Mouse (Mus musculus): ENCODE measurements around the gene BC025920. TPM values are rescaled to one million over a fixed set of nuclear protein-coding genes. Genes with fewer than 3 reads are reported as not detected.
A peak's percentile ranks its signal among the peaks of the same experiment; 100 is the strongest.

BC025920 gene
- polyA plus RNA-seq, 1 experiment from 2014 or later, result 0.50 TPM

DNA sequence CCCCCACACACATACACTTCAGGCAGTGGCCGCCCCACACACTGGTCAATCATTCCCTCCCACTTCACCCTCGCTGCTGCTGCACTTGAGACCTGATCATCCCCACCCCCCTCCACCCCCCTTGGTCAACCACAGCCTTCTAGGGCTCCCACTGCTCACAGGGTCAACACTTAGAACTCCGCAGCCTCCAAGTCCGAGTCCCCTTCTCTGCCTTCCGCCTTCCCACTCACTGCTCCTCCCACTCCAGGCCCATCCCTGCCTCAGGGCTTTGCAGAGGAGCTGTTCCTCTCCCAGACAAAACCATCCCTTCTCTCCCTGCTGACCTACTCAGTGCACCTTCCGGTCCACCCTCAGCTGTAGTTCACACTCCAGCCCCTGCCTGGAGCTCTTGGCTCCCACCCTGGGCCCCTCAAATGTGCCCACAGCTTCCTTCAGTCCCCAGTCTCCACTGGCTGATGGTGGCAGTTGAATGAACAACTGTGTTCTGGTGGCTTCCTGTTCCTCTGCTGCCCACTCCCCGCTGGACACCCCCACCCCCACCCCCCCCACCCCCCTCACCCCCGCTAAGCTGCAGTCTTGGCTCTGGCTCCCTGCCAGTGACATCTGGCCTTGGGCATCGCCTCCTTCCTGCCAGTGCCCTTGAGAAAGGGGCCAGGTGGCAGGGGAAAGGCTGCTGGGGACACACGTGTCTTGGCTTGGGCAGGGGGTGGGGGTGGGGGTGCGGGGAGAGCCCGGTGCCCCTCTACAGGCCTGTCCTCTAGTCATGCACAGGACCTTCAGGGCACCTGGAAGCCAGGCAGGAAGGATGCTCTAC is 8.7 kb upstream of the BC025920 start:
- H3K27me3 ChIP-seq (replicated peaks), result peaks cover 26% of the 10 kb centered on the region
- peak overlapping the region; percentile 43 for H3K4me3 ChIP-seq
- peak overlapping the region; percentile 69 for H3K9ac ChIP-seq
- peak overlapping the region; percentile 71 for H3K4me2 ChIP-seq
- H3K36me3 ChIP-seq, result no peaks in the 10 kb centered on the region
- H3K4me1 ChIP-seq (replicated peaks), result peaks cover 55% of the 10 kb centered on the region
- no peaks in the 10 kb centered on the region for H3K9me3 ChIP-seq (replicated peaks)
- no peak for ATAC-seq (ENCODE audit: insufficient number of reproducible peaks, low FRiP score)
- peak overlapping the region; percentile 83 for H3K27ac ChIP-seq (ENCODE audit: poor library complexity, severe bottlenecking)
- 5% methylated on average over 12 of the region's 12 CpGs for WGBS

- Histone ChIP-seq H3K4me1 (replicated peaks) (peaks cover 59% of the 10 kb centered on the region), H3K27ac (ENCODE audit: poor library complexity, severe bottlenecking) (no peak overlapping the region), H3K36me3 (no peaks in the 10 kb centered on the region), H3K4me2 (no peak overlapping the region), H3K9ac (no peak overlapping the region), H3K4me3 (no peak overlapping the region), H3K27me3 (replicated peaks) (peaks cover 17% of the 10 kb centered on the region), H3K9me3 (replicated peaks) (no peaks in the 10 kb centered on the region)
- ATAC-seq (ENCODE audit: insufficient number of reproducible peaks, low FRiP score), result no peak
- 46% methylated on average over 3 of the region's 3 CpGs for WGBS
These were observed 7.7 kb upstream of the BC025920 start for GRCm38 (mm10) chr10:81598342-81598741.

- Histone ChIP-seq H3K36me3 (no peaks in the 10 kb centered on the region), H3K27me3 (replicated peaks) (peaks cover 12% of the 10 kb centered on the region), H3K9ac (no peak overlapping the region), H3K27ac (ENCODE audit: poor library complexity, severe bottlenecking) (no peak overlapping the region), H3K4me2 (no peak overlapping the region), H3K9me3 (replicated peaks) (no peaks in the 10 kb centered on the region), H3K4me3 (no peak overlapping the region), H3K4me1 (replicated peaks) (peaks cover 59% of the 10 kb centered on the region)
- WGBS, result 52% methylated on average over 6 of the region's 6 CpGs
- no peak for ATAC-seq (ENCODE audit: insufficient number of reproducible peaks, low FRiP score)
These were observed 7.2 kb upstream of the BC025920 start for GRCm38 (mm10) chr10:81598871-81599270.

DNA sequence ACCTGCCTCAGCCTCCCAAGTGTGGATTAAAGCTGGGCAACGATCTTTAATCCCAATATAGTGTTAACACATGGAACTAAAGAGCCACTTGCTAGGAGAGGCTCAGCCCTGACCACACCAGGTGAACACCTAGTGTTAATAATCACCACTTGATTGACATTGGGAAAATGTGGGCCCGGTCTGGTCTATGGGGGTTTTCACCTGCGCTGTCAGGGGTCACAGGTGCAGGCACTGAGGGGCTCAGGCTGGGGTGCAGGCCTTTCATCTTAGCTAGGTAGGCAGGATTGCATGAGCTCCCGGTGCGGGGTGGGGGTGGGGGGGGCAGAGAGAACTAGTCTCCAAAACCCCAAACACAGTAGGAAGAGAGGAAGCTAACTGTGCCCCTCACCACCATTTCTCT is 6.4 kb upstream of the BC025920 start:
- Histone ChIP-seq H3K4me1 (replicated peaks) (peaks cover 66% of the 10 kb centered on the region), H3K9ac (no peak overlapping the region), H3K27ac (ENCODE audit: poor library complexity, severe bottlenecking) (no peak overlapping the region), H3K9me3 (replicated peaks) (no peaks in the 10 kb centered on the region), H3K36me3 (no peaks in the 10 kb centered on the region), H3K27me3 (replicated peaks) (peaks cover 6% of the 10 kb centered on the region; the same call in 1 of the 2 replicates), H3K4me2 (no peak overlapping the region), H3K4me3 (no peak overlapping the region)
- ATAC-seq (ENCODE audit: insufficient number of reproducible peaks, low FRiP score), result no peak
- 82% methylated on average over 5 of the region's 5 CpGs for WGBS

DNA sequence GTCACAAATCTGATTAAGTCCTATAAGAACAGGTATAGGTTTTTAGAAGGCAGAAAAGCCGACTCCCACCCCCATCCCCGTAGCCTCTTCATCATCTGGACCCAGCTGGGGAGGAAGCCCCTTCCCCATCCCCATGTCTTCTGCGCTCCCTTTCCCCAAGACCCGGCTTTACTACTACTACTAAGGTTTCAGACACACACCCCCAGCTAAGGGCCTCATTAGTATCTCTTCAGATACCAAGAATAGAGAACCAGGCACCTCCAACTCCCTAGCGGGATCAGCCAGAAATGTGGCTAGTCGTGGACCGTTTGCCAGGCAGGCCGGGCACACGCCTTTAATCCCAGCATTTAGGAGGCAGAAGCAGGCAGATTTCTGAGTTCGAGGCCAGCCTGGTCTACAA is 6.0 kb upstream of the BC025920 start:
- Histone ChIP-seq H3K36me3 (no peaks in the 10 kb centered on the region), H3K27me3 (replicated peaks) (peaks cover 6% of the 10 kb centered on the region; the same call in 1 of the 2 replicates), H3K4me2 (peak overlapping the region; percentile 69), H3K9me3 (replicated peaks) (no peaks in the 10 kb centered on the region), H3K4me3 (0 out of 2 replicates have a peak overlapping the region, but pooled peaks have one; percentile 41), H3K4me1 (replicated peaks) (peaks cover 68% of the 10 kb centered on the region), H3K9ac (no peak overlapping the region), H3K27ac (ENCODE audit: poor library complexity, severe bottlenecking) (0 out of 2 replicates have a peak overlapping the region, but pooled peaks have one; percentile 59)
- no peak for ATAC-seq (ENCODE audit: insufficient number of reproducible peaks, low FRiP score)
- 36% methylated on average over 10 of the region's 10 CpGs for WGBS

DNA sequence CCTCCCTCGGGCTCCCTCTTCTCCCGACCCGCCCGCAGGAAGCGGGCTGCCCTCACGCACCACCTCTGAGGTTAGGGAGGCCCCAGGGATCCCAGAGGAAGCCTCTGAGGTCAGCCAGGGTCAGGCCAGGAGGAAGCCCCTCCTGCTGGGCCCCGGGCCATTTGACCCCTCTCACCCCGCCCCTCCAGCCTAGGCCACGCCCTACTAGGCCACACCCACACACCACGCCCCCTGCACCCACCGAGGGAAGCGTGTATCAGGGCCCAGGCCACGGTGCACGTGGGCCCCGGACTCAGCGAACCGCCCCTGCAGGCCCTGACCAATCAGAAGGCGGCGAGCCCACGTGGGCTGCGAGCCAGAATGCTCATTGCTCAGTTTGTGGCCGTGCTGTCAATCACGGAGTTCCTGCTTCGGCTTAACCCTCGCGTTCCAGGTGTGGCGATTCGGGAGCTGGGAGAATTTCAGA is 5.3 kb upstream of the BC025920 start, which contains the start of gene Tle6:
Tle6 (minus strand) TSS at position 336 of the 466 bp plus-strand sequence.
- Histone ChIP-seq H3K36me3 (no peaks in the 10 kb centered on the region), H3K4me3 (peak within 1 kb of the TSS; percentile 41), H3K4me2 (peak within 1 kb of the TSS; percentile 69), H3K27ac (ENCODE audit: poor library complexity, severe bottlenecking) (peak within 1 kb of the TSS; percentile 59; the same call in 1 of the 2 replicates), H3K9ac (0 out of 2 replicates have a peak within 1 kb of the TSS, but pooled peaks have one; percentile 46), H3K9me3 (replicated peaks) (no peaks in the 10 kb centered on the region), H3K27me3 (replicated peaks) (no peaks in the 10 kb centered on the region), H3K4me1 (replicated peaks) (peaks cover 61% of the 10 kb centered on the region)
- peak; percentile 90 for ATAC-seq (ENCODE audit: insufficient number of reproducible peaks, low FRiP score)
- under 1% methylated on average over 28 of the region's 28 CpGs for WGBS

DNA sequence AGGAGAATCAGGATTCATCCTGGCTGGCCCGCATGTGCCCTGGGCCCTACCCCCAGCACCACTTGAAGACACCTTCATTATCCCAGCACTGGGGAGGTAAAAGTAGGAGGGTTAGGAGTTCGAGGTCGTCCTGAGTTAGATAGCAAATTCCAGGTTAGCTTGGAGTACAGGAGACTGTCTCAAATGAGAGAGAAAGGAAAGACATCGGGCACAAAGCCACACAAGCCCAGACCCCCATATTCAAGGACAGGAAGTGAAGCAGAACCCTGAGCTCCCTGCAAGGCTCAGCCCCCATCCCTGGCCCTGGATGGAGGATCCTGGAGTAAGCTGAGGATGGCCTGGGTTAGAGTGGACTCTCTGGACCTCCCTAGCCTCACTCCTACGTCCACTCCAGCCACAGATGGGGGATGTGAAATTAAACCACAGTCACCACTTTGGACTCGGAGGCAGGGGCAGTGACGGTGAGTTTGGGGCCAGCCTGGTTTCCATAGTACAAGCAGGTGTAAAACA is 4.6 kb upstream of the BC025920 start:
- no peaks in the 10 kb centered on the region for H3K36me3 ChIP-seq
- no peaks in the 10 kb centered on the region for H3K9me3 ChIP-seq (replicated peaks)
- no peak for ATAC-seq (ENCODE audit: insufficient number of reproducible peaks, low FRiP score)
- H3K4me1 ChIP-seq (replicated peaks), result peaks cover 55% of the 10 kb centered on the region
- H3K9ac ChIP-seq, result 0 out of 2 replicates have a peak overlapping the region, but pooled peaks have one; percentile 34
- H3K4me2 ChIP-seq, result peak overlapping the region; percentile 69
- peak overlapping the region; percentile 34; the same call in 1 of the 2 replicates for H3K27ac ChIP-seq (ENCODE audit: poor library complexity, severe bottlenecking)
- H3K4me3 ChIP-seq, result peak overlapping the region; percentile 41
- H3K27me3 ChIP-seq (replicated peaks), result no peaks in the 10 kb centered on the region
- WGBS, result 27% methylated on average over 7 of the region's 7 CpGs

DNA sequence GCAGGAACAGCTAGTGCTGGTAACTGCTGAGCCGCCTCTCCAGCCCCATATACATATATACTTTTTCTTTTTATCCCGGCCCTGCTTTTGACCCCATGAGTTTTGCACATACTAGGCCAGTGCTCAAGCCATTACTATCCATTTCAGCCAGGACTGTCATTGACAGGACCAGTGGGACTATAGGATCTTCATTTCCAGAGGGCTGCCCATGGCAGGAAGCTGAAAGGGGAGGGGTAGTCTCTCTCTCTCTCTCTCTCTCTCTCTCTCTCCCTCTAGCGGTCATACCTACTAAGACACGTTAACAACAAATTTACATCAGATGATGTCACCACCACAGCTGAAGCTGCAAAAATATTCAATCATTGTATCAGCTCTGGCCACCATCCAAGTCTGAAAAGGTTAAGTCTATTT is 3.3 kb upstream of the BC025920 start:
- Histone ChIP-seq H3K4me1 (replicated peaks) (peaks cover 46% of the 10 kb centered on the region), H3K27me3 (replicated peaks) (no peaks in the 10 kb centered on the region), H3K9ac (no peak overlapping the region), H3K4me2 (no peak overlapping the region), H3K27ac (ENCODE audit: poor library complexity, severe bottlenecking) (no peak overlapping the region), H3K36me3 (no peaks in the 10 kb centered on the region), H3K4me3 (no peak overlapping the region), H3K9me3 (replicated peaks) (no peaks in the 10 kb centered on the region)
- no peak for ATAC-seq (ENCODE audit: insufficient number of reproducible peaks, low FRiP score)
- 29% methylated on average over 4 of the region's 4 CpGs for WGBS

DNA sequence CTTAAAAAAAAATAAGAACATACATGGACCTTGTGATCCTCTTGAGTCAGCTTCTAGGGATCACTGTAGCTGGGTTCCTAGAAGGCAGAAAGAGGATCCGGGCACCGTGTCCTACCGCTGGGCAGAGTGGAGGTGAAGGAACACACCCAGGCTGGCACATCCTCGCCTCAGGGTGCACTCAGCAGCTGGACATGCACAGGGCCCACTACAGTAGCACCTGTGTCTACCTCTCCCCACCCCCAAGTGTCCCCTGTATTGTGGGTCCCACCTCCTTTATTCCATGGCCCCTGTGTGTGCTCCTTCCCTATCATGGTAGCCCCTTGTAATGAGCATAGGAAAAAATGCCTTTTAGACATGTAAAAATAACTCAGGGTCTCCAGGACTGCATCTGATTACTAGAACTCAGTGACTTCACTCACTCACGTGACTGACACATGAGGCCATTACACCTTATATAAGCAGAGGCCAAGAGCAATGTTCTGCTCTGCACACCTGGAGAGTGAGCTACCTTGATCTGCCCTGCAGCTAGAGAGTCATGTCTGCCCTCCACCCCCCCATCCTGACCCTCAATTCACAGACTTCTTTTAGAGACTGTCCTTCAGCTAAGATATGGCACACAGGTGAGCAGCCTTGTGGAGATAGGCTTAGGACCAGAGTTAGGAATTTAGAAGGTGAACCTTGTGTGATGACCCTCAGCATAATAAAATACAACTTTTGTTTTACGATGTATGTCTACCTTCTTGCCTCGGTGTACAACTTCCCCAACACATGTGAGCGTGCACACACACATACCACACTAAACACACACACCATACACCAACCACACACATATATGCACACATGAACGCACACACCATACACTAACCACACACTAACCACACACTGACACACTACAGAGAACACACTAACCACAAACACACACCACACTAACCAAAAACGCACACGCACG is 1.8 kb upstream of the BC025920 start:
- H3K9me3 ChIP-seq (replicated peaks), result no peaks in the 10 kb centered on the region
- H3K4me2 ChIP-seq, result peak overlapping the region; percentile 75
- peaks cover 39% of the 10 kb centered on the region for H3K4me1 ChIP-seq (replicated peaks)
- peak overlapping the region; percentile 46; the same call in 1 of the 2 replicates for H3K9ac ChIP-seq
- WGBS, result 70% methylated on average over 12 of the region's 12 CpGs
- ATAC-seq (ENCODE audit: insufficient number of reproducible peaks, low FRiP score), result no peak
- H3K27me3 ChIP-seq (replicated peaks), result no peaks in the 10 kb centered on the region
- H3K27ac ChIP-seq (ENCODE audit: poor library complexity, severe bottlenecking), result no peak overlapping the region
- peaks cover 7% of the 10 kb centered on the region for H3K36me3 ChIP-seq
- H3K4me3 ChIP-seq, result peak overlapping the region; percentile 18; the same call in 1 of the 2 replicates

- Histone ChIP-seq H3K4me3 (peak overlapping the region; percentile 57), H3K9ac (peak overlapping the region; percentile 66), H3K36me3 (peaks cover 8% of the 10 kb centered on the region), H3K4me2 (peak overlapping the region; percentile 75), H3K27me3 (replicated peaks) (no peaks in the 10 kb centered on the region), H3K4me1 (replicated peaks) (peaks cover 34% of the 10 kb centered on the region), H3K9me3 (replicated peaks) (no peaks in the 10 kb centered on the region), H3K27ac (ENCODE audit: poor library complexity, severe bottlenecking) (peak overlapping the region; percentile 96)
- 18% methylated on average over 29 of the region's 29 CpGs for WGBS
- ATAC-seq (ENCODE audit: insufficient number of reproducible peaks, low FRiP score), result 0 out of 2 replicates have a peak, but pooled peaks have one; percentile 24
These were observed 953 bp upstream of the BC025920 start for GRCm38 (mm10) chr10:81604968-81605665.

Data from heart, embryonic 12.5 days (tissue).